Mouse (Mus musculus) brain, adult 2 months (tissue): ENCODE results near the gene Prpf19.
A peak's percentile ranks its signal among the peaks of the same experiment; 100 is the strongest.

ENCODE experiments used
- DNase-seq: peaks from one replicate; pipeline ENCODE4 v3.0.0; 2011; ENCODE audit warnings: low read depth, low spot score

Prpf19 gene

DNA sequence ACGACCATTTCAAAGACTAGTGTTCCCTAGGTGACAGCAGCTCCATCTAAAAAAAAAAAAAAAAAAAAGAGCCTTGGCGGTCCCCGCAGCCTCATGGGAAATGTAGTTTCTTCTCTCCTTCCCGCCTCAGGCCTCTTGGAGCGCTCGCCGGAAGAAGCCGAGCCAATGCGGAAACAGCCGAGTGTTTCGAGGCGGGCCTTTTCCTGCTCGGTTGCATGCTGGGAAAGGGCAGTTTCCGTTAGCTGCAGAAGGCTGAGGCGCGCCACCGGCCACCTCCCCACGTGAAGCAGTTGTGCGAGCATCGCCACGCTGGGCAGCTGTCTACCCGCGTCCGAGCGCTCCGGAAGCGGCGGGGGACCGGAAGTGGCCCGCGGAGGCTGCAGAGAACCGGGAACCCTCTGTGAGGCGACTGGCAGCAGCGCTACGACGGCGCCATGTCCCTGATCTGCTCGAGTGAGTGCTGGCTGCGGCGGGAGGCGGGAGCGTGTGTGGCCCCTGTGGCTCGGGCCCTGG lies at the start of gene Prpf19:
TSS of gene Prpf19 (plus strand) at position 216 of the 513 bp plus-strand sequence.
- peak; percentile 99 for DNase-seq

DNA sequence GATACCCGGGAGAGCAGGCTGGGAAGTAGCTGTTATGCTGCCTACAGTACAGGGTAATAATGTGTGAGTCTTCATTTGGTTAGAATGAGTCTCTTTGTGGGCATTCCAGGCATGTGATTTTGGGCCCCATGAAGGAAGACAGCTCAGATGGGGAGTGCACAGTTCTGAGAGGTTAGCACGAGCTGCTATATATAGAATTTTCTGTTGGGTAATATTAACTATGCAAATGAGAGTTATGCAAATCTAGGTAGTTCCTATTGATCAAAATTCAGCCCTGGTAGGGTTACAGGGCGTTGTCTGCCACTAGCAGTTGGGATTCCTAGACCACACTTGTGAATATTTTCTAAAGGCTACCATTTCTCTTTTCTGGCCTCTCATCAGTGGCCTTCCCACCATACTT lies 49.6 kb upstream of the Prpf19 start:
- no peak for DNase-seq

DNA sequence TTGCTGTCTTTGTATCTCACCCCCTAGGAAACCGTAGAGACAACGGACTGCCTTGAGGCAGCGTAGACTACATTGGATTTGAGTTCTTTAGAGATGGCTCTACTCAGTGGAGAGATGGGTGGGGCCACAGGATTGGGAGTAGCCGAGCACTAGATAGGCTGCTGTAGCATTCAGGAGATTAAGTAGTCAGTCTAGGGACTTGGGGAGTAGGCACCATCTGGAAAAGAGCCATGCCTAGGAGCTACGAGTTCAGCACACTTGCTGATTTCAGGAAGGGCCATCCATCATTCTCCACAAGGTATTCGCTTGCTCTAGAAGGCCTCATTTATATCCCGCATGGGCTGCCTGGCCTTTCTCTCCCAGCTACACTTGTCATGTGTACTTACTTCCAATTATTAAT lies 48.9 kb upstream of the Prpf19 start:
- no peak for DNase-seq

DNA sequence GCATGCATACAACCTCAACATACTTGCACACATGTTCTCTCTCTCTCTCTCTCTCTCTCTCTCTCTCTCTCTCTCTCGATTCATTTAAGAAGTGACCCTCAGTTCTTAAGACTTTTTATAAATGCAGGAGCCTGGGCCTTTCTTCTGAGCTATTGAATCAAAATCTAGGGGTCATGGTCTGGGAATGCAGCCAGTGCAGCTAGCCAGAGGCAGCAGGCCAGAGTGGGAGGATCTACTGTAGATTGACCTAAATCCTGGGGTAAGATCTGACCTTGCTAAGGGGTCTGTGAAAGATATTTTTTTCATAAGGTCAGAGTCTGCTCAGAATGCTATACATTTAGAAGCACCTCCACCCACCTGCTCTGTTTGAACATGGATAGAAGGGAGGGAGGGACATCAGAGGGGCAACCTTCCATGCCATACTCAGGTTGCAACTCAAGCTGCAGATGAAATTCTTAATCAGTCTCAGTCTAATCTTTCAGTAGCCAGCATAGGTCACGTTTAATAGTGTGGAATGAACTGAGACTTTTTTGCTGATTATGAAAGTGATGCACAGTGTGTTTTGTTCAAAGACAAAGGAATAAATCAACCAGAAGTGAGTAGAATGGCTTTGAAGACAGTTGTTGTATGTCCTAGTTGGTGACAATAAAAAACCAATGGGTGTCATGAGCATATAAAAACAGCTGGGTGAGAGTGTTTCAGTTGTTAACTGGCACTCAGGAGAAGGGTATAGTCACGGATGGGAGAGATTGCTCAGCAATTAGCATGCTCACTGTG lies 47.5 kb upstream of the Prpf19 start:
- no peak for DNase-seq

DNA sequence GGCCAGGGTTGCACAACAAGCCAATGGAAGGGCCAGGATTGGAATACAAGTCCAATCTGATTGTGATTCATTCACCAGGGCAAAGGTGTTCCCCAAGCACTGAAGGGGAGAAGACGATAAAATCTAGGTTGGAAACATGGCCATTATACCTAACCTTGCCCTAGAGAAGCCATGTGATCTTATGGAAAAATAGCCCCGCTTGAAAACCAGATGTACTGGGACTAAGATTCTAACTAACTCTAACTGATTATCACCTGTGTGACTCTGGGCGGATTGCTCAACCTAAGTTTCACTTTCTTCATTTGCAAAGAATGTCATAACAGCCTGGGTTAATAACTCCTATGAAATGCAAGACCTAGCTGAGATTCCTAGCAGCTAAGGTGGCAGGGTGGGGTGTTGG lies 39.6 kb upstream of the Prpf19 start:
- no peak for DNase-seq

DNA sequence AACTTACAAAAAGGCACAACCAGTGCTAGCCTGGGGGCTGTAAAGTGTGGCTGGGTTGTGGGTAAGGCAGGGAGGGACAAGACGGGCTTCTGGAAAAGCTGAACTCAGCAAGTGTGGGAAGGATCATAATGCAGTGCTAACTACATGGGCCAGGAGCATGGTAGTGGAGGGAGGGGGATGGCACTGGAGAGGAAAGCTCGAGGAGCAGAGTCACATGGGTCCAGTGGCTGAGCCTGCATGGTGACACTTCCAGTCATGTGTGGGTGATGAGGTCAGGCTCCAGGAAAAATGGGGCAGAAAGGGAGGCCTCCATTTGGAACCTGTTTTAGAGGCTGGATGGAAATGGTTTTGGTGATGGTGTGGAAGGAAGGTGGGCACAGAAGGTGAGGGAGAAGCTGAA lies 38.5 kb upstream of the Prpf19 start:
- peak; percentile 46 for DNase-seq

DNA sequence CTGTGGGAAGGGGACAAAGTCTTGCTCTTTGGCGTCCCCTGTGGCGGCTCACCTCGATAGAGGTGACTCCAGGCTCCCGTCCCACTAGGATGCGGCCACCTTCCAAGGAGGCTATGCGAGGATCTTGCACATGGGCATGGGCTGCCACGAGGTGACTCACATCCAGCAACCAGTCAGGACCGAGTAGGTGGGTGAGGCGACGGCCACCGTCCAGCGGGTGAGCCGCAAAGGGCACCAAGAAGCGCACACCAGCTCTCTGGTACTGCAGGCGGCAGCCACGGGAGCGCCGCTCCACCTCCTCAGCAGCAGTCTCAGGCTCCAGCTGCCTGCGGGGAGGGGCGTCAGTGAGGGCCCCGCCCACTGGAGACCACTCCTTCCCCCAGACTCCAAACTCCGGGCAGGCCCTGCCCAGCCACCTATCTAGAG lies 34.9 kb upstream of the Prpf19 start:
- peak; percentile 58 for DNase-seq

DNA sequence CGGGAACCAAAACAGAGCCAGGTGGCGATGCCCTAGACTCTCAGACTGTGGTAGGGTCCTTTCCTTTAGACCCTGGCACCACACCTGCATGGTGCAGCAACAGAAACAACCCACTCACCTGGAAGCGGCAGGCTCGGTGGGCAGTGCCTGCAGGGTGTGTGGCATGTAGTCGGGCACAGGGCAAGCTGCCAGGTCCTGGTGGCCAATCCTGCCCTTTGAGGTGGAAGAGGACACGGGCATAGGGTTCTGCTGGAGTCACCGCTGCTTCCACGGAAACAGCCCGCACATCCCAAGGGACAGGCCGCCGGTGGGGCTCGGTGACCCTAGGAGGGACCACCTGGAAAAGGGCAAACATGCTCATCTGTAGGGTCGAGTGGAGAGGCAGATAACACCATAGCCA lies 28.7 kb upstream of the Prpf19 start:
- DNase-seq = peak; percentile 55

DNA sequence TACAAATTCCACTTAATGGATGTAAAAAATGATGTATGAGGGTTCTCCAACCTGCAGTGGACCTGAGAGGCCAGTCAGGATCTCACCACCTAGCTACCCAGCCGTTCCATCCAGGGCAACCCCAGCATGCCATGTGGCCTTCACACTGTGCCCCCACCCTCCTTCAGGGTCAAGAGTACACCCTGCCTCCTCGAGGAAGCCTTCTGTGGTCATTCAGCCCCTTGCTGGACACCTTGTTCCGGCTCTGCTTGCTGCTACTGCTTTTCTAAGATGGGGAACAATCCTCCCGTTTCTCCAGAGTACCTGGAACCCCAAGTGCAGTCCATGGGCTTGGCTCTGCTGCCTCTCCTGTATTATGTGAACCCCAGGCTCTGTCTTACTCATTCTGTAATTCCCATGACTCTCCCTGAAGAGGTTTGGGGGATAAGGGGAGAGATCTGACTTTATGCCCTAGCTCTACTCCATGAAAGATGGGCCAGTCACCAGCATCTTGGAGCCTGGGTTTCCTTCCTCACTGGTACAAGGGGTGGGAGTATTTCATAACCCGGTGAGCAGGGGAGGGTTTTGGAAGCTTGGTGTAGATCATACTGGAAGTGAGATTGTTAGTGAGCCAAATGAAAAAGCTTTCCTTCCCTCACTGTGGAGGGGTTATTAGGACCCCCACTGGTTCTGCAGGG lies 26.9 kb upstream of the Prpf19 start:
- DNase-seq = peak; percentile 73

DNA sequence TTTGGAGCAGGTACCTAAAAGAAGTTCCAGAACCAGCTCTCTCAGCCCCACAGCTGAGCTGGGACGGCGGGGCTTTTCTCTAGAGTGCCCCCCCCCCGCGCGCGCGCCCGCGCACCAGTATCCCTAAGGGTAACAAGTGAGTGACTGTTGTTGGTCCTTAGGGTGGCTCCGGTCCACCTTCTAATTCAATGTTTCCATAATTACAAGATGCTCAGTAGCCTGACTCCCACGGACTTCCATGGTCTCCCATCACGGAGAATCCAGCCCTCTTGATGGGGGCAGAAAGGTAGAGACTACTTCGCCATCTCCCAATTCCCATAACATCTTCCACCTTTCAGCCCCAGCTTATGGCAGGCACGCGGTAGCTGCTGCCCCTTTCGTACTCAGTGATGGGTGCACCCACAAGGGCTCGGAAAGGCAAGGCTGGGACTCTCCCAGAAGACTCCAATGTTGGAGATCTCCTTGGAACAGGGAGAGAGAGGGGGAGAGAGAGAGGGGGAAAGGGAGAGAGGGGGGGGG lies 26.3 kb upstream of the Prpf19 start:
- DNase-seq = peak; percentile 52

DNA sequence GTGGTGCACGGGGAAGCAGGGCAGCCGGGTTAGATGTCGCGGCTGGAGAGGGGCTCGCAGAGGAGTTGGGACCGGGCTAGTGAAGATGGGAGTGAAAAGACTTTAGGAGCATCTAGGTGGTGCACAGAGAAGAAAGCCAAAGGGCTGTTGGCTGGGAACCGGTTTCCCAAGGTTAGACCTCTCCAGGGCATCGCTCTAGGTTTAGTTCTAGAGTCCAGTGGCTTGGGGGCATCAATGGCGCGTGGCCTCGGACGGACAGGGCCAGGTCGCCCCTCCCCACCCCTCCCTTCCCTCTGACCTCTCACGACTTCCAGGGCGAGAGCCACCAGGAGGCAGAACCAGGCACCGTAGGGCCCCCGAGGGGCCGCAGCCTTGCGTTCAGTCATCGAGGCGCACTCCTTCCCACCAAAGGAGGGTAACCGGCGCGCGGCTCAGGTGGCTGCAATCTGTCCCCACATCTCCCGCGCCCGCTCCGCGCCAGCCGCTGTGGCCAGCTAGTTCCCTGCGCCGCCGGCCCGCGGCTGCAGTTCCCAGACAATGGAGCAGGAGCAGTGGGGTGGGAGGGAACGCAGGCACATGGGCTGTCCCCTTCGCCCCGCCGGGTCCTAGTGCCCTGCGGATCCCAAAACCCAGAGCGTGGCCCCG lies 25.7 kb upstream of the Prpf19 start:
- DNase-seq = peak; percentile 97

DNA sequence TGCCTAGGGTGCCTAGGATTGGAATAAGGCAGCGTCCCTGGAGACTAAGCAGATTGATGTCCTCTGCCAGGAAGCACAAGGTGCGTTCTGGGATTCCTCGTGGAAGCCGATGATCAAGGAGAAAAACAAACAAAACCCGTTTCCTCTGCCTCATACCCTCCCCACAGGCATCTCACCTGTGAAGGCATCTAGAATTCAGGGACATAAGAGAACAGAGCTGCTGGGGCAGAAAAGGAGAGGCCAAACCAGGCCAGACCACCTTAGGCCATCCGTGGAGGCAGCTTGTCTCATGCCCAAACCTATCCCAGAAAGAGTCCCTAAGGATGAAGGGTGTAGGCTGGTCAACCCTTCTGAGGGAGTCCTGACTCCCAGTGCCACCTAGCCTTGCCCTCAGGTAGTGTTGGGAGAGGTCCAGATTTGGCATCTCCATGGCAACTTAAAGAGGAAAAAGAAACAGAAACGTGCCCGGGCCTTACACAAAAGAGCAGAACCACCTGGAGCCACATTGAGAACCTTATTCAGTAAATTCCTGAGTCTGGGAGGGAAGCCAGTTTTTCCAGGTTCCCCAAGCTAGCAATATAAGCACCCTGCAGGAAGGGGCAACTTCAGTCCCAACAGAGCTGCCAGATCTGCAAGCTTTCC lies 25.0 kb upstream of the Prpf19 start, which contains the start of gene Tmem132a:
TSS of gene Tmem132a (minus strand) at position 55 of the 642 bp plus-strand sequence.
- peak; percentile 81 for DNase-seq

DNA sequence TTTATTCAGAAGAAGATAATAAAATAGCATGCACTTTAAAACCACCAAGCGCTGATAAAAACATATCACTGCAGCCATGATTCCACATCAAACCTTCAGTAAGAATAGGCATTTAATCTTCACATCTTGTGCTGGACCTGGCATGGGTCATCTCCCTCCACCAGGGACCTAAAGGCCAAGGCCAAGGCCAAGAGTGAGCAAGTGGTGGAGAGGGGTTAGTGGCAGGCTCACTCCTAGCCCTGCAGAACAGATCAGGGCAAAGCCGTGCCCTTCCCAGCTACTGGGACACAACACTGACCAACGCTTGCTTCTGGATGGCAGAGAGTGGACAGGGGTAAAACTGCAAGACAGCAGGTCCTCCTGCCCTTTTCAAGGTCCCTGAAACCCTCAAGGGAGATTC lies 24.4 kb upstream of the Prpf19 start:
- no peak for DNase-seq

DNA sequence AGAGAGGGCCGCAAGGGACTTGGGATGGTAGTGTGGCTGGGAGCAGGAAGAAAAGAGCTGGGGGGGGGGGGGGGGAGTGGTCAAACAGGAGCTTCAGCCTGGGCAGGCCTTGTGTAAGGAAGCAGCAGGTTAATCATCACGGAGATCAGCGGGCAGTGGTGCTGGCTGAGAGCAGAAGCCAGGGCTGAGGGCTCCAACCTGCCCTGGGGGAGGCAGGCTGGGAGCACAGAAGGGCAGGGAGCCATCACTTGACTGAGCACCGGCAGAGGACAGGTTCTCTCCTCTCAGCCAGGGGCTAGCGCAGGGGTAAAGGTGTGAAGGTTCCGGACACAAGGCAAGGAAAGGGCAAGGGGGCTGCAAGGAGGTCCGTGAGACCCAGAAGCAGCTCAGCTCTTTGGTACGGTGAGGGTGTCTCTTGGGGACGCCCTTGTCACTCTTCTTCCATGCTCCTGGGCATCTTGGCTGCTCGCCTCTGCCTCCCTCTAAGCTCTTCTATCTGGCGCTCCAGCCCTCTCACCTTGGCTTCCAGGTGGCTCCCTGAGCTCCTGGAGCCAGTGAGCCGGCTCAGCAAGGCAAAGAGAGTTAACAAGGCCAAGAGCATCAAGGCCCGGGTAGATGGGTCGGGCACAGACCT lies 23.6 kb upstream of the Prpf19 start:
- peak; percentile 33 for DNase-seq

DNA sequence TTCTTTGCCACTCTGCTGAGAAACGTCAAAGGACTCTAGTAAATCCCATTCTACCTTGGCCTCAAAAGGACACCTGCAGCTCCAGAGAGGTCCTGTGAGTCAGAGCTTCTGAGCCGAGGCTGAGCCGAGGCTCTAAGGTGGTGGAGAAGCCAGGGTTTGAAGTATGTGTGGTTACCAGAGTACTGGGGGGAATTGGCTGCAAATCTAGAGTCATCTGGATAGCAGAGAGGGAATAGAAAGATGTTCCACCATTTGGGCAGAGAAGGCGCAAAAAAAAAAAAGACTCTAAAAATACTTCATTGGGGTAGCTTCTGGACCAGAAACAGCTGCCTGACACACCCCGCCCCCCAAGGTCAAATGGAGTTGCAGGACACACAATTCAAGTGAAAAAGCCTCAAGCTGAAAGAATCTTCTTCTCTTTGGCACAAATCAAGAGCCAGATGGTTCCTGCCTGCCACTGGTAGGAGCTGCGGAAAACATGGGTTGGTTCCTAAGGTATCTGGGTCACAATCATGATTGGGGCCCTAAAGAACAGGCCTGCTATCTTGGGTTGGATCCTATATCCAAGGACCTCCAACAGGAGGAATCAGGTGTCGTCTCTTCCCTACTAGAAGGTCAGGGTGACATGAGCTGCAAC lies 16.7 kb upstream of the Prpf19 start:
- DNase-seq = peak; percentile 93

DNA sequence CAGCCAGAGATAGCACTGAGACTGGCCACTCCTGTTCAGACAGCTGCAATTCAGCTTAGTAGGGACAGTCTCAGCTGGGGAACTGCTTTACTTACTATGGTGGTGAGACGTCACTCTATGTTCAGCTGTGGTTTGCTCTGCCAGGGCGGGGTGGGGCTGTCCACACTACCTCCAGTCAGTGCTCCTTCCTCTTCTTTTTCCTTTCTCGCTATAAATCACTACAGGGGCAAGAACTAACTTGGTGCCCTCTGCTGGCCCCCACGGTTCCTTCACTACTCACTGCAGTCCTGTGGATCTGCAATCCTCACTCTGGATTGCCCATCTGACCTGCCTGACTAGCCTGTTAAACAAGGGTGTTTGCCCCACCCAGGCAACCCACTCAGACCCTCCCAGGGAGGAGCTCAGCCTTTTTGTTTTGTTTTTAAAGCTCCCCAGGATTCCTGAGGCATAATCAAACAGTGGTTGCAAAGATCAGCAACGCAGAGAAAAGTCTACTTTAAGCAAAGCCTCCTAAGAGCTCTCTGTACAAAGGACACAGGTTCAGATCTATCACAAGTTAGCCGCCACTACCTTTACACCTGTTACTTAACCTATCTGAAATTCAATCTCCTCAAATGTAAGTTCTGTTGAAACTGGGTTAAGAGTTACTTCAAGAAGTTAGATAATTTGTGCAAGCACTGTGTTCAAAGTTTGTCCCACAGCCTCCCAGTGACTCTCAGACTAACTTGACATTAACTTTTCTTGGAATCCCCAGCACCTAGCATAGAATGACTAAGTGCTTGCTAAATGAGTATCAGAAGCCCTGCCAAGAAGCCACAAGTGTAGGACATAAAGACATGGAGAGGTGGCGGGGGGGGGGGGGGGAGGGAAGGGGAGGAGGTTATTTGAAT lies 14.7 kb upstream of the Prpf19 start:
- DNase-seq = peak; percentile 77

DNA sequence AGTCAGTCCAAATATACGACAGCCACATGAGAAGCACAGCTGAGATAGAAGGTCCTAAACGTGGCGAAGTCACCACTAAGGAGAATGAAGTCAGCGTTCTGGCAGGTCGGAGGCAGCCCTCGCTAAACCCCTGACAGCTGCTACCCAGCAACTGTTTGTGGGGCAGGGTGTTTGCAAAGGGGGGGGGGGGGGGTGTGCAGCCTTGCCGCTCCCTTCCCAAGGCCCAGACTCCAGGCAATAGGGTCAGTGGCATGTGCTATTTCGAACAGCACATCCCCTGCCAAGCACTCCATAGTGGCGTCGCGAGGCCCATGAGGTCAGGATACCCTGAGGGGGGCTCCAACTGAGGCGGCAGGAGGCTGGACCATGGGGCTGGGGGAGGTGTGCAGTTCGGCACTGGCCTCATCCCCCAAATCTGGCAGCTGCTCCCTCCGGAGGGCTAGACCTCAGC lies 14.0 kb upstream of the Prpf19 start:
- no peak for DNase-seq

DNA sequence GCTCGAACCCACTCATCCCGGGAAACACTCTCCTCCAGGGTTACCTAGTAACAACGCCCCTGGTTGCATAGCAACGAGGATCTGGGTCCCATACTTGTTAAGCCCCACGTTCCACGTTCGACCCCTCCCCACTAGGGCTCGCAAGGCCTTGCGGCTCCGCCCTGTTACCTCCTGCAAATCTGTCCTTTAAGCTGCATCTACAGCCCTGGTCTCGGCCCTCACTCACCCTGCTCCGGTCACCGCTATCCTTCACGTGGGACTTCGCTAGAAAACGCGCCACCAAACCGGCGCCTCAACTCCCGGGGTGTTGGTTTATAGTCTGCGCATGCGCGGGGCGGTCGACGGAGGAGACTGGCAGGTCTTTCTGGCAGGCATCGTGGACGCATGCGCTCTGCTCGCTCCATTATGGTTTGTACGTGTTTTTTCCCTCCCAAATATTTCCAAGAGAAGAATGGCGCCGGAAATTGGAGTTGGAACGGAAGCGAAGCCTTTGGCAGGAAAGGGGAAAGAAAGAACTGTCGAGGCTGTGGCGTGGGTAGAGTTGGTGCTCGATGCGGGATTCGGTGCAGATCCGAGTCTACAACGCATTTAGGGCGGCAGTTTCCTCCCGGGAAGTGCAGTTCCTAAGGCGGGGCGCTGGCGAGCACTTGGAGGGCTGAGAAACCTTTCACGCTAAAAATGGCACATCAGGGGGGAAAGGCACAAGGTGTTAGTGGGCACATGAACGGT lies 13.4 kb upstream of the Prpf19 start, which contains the start of gene Tmem109:
TSS of gene Tmem109 (minus strand) at position 576 of the 729 bp plus-strand sequence.
- peak; percentile 98 for DNase-seq

DNA sequence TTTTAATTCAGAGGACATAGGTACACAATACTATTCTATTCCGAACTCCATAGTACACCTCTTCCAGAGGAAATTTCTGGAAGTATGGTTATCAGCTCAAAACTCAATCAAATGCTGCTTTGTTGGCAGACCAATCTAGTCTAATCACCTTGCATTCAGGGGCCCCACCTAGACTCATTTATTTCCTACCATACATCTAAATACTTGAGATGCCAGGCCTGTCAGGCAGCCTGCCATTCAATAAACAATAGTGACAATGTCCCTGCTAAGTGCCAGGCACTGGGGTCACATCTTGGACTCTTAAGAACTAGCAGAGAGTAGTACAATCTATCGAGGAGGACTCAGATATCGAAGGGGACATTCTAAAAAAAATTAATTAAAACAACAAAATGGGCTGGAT lies 2.8 kb upstream of the Prpf19 start:
- no peak for DNase-seq
